Mouse (Mus musculus) hindbrain, postnatal 0 days (tissue): ENCODE measurements around the gene Srsf7. TPM values are rescaled to one million over a fixed set of nuclear protein-coding genes. Genes with fewer than 3 reads are reported as not detected.
A peak's percentile ranks its signal among the peaks of the same experiment; 100 is the strongest.

Experiments
- ATAC-seq: fragments of 200-750 bp; cut with Nextera tagmentation; 2 replicates; pipeline ENCODE4 v1.8.0; 2017; ENCODE audit warnings: mild to moderate bottlenecking, moderate TSS enrichment, moderate library complexity
- DNase-seq: peaks from one replicate; pipeline ENCODE4 v3.0.0-alpha.2; 2015; ENCODE audit warnings: low spot score
- H3K27ac ChIP-seq: fragments of 300-500 bp; sonication (generic); 2 replicates; pipeline ENCODE4 v1.5.1; 2014; ENCODE audit warnings: mild to moderate bottlenecking
- H3K27me3 ChIP-seq: fragments of 300-500 bp; sonication (generic); 2 replicates; pipeline ENCODE4 v1.6.1; 2014; ENCODE audit warnings: low read length, mixed read lengths; ENCODE audit not compliant: insufficient read depth
- H3K36me3 ChIP-seq: fragments of 300-500 bp; sonication (generic); 2 replicates; pipeline ENCODE4 v1.6.1; 2014; ENCODE audit warnings: low read length, mixed read lengths; ENCODE audit not compliant: insufficient read depth
- H3K4me1 ChIP-seq: fragments of 300-500 bp; sonication (generic); 2 replicates; pipeline ENCODE4 v1.6.1; 2014; ENCODE audit warnings: antibody characterized with exemption, low read length, mixed read lengths; ENCODE audit not compliant: insufficient read depth
- H3K4me2 ChIP-seq: fragments of 300-500 bp; sonication (generic); 2 replicates; pipeline ENCODE4 v1.6.1; 2014; ENCODE audit warnings: low read depth, mild to moderate bottlenecking, low read length, moderate library complexity, mixed read lengths
- H3K4me3 ChIP-seq: fragments of 300-500 bp; sonication (generic); 2 replicates; pipeline ENCODE4 v1.5.1; 2014; ENCODE audit warnings: low read length
- H3K9ac ChIP-seq: fragments of 300-500 bp; sonication (generic); replicated peaks from 2 replicates; pipeline ENCODE4 v1.6.1; 2014; ENCODE audit warnings: mild to moderate bottlenecking, low read length, moderate library complexity, mixed read lengths
- H3K9me3 ChIP-seq: fragments of 300-500 bp; sonication (generic); 2 replicates; pipeline ENCODE4 v1.6.1; 2016; ENCODE audit warnings: low read length, mixed read lengths
- CTCF ChIP-seq: IDR thresholded peaks from 2 replicates; pipeline ENCODE4 v1.5.1; 2016; ENCODE audit warnings: antibody characterized with exemption, control low read depth, low read depth
- WGBS: fragments of 180-500 bp; shearing (Covaris S2); extraction: QIAGEN DNeasy Blood & Tissue Kit; methylation state at CpG from one replicate; pipeline ENCODE4 v1.1.7; 2014; 5-methylcytosine and 5-hydroxymethylcytosine counted together
- polyA plus RNA-seq: library from polyadenylated mRNA; unstranded; fragments of >200 nt; fragmentation: Nextera tagmentation; extraction: Ambion mirVana; gene quantifications from 2 replicates; pipeline ENCODE4 v1.2.1, GENCODE M21; 2015
- total RNA-seq: library from RNA; depleted of rRNA; stranded (reverse); fragments of >200 nt; gene quantifications from 2 replicates; pipeline ENCODE4 v1.2.3, GENCODE M21; 2014; rRNA removed

Srsf7 gene
- total and polyA plus RNA-seq, 2 experiments from 2014 or later = 111 to 227 TPM

DNA sequence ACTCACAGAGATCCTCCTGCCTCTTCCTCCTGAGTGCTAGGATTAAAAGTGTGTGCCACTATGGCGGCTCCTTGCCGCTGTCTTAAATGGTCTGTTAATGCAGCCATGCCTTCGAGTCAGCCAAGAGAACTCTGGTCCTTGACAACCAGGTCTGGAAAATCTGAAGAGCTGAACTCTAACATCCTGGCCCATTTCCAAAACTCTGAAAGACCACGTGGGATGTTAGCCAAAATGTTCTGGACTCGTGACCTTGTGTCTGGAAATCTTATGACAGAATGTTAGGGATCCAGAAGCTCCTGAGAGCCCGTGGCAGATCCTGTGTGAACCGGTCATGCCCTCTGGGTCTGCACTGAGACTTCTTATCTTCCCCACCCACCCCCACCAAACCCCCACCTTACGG, 43.1 kb downstream of the Srsf7 start:
- no peak overlapping the region for H3K27ac ChIP-seq
- peak; percentile 15 for DNase-seq
- TF ChIP-seq CTCF = no peak
- no peak overlapping the region for H3K9ac ChIP-seq
- 78% methylated on average over 8 of the region's 8 CpGs for WGBS
- peaks cover 25% of the 10 kb centered on the region for H3K4me1 ChIP-seq
- H3K36me3 ChIP-seq = no peaks in the 10 kb centered on the region
- no peak overlapping the region for H3K4me3 ChIP-seq
- H3K4me2 ChIP-seq = no peak overlapping the region
- no peaks in the 10 kb centered on the region for H3K27me3 ChIP-seq
- ATAC-seq = no peak
- H3K9me3 ChIP-seq = no peaks in the 10 kb centered on the region

DNA sequence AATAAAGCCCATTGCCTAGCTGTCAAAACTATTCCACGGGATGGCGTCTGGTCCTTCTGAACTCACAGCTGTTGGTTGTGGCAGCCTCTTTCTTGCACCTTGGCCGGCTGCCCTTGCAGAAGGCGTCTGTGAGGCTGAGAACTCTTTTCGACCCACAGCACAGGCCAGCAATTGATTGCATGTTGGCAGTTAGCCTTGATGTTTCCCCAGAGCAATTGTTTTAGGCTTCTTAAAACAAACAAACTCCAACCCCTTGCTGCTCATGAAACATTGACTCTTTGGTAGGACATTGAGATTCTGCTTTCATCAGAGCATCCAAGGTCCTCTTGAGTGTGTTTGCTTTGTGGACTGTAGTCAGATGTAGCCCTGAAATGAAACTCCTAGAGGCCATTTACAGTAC, 46.7 kb downstream of the Srsf7 start:
- H3K27me3 ChIP-seq = no peaks in the 10 kb centered on the region
- peak; percentile 89 for ATAC-seq
- no peaks in the 10 kb centered on the region for H3K9me3 ChIP-seq
- DNase-seq = peak; percentile 88
- no peak; the same call in 1 of the 2 replicates for TF ChIP-seq CTCF
- no peak overlapping the region for H3K4me3 ChIP-seq
- H3K27ac ChIP-seq = no peak overlapping the region
- H3K4me1 ChIP-seq = peaks cover 2% of the 10 kb centered on the region; the same call in 1 of the 2 replicates
- no peak overlapping the region for H3K9ac ChIP-seq
- WGBS = 31% methylated on average over 5 of the region's 5 CpGs
- H3K4me2 ChIP-seq = no peak overlapping the region
- no peaks in the 10 kb centered on the region for H3K36me3 ChIP-seq

DNA sequence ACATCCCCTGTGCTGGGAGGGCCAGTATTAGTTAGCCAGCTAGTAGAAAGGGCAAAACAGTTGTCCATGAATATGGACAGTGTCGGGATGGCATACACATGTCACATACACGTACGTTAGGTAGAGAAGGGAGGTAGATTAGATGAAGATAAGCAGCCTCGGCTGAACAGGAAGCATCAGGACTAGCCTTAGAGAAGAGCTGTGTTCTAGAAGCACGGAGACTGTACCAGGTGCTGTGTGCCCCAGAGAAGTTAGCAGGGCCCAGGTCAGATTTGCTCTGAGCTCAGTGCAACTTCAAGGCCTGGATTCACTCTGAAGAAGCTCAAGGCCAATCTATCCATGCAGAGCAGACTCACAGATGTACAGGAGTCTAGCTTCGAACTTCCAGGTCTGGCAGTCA, 49.6 kb downstream of the Srsf7 start:
- WGBS = 95% methylated on average over 6 of the region's 6 CpGs
- H3K27me3 ChIP-seq = no peaks in the 10 kb centered on the region
- TF ChIP-seq CTCF = no peak

DNA sequence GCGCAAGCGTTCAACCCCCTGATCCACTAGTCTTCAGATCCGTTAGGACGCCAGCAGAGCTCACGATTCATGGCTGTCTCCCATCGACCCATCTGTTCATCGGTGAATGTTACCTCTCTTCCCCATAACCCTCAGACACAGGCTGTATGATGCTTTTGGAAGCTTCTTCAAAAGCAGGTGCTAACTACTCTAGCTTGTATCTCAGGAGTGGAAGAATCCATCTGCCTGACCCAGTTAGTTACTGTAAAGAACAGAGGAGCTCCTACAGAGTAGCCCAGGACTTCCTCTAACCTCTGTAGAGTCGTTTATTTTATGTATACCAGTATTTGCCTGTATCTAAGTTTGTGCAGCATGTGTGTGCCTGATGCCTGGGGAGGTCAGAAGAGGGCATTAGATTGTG, 50.2 kb downstream of the Srsf7 start:
- H3K4me1 ChIP-seq = no peaks in the 10 kb centered on the region
- no peaks in the 10 kb centered on the region for H3K27me3 ChIP-seq
- no peak overlapping the region for H3K4me2 ChIP-seq
- DNase-seq (no peak), ATAC-seq (no peak)
- no peaks in the 10 kb centered on the region for H3K9me3 ChIP-seq
- no peak overlapping the region for H3K4me3 ChIP-seq
- no peak for TF ChIP-seq CTCF
- 87% methylated on average over 8 of the region's 8 CpGs for WGBS
- H3K9ac ChIP-seq = no peak overlapping the region
- no peaks in the 10 kb centered on the region for H3K36me3 ChIP-seq
- no peak overlapping the region for H3K27ac ChIP-seq

More for the DNA sequence above, 49.6 kb downstream of the Srsf7 start:
- Histone ChIP-seq H3K4me2 (no peak overlapping the region), H3K9ac (no peak overlapping the region), H3K4me1 (no peaks in the 10 kb centered on the region), H3K27ac (no peak overlapping the region), H3K36me3 (no peaks in the 10 kb centered on the region), H3K9me3 (no peaks in the 10 kb centered on the region), H3K4me3 (no peak overlapping the region)
- ATAC-seq (no peak), DNase-seq (no peak)

DNA sequence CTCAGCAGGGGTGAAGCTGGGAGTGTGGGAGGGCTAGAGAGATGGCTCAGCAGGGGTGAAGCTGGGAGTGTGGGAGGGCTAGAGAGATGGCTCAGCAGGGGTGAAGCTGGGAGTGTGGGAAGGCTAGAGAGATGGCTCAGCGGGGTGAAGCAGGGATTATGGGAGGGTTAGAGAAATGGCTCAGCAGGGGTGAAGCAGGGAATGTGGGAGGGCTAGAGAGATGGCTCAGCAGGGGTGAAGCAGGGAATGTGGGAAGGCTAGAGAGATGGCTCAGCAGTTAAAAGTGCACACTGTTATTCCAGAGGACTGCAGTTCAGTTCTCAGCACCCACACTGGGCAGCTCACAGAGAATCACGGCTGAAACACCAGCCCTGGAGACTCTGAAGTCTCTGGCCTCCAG, 53.5 kb downstream of the Srsf7 start:
- WGBS = 68% methylated on average over 2 of the region's 2 CpGs

DNA sequence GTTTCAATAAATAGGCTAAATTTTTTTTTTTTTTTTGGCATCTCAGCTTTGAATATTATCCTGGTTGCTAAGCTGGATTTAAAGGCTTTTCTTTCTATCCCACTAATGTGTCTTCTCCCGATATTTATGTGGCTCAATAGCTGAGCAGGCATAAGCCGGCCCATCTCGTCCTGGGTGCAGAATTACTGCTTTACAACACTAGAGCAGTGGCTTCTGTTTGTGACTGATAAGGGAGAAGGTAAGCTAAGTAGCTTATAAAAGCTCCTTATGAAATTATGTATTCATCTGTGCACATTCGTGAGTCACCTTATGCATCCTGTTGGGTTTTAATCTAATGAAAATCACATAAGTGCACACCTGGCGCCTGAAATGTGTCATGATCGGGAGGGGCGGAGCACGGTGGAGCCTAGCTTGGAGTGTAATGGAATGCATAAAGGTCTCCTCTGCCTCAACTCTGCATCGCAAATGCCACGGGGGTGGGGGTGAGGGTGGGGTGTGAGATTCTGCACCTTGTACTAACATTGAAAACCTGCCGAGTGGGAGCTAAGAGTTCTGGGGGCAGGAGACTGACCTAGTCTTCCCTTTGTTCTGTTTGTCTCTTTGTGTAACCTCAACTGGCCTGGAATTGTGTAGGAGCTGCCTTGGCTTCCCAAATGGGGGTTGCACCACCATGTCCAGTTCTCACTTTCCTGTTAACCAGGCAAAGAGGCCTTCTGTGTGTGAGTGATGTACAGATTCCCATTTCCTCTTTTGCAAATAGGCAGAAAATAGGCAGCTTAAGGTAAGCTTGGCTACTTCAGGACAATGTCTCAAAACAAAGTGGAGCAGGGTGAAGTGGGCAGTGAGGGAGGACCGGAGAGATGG, 54.1 kb downstream of the Srsf7 start:
- Histone ChIP-seq H3K27ac (no peak overlapping the region), H3K36me3 (no peaks in the 10 kb centered on the region), H3K4me3 (no peak overlapping the region), H3K4me1 (no peaks in the 10 kb centered on the region), H3K4me2 (no peak overlapping the region), H3K27me3 (no peaks in the 10 kb centered on the region), H3K9me3 (no peaks in the 10 kb centered on the region), H3K9ac (no peak overlapping the region)
- ATAC-seq (no peak), DNase-seq (no peak)
- WGBS = 77% methylated on average over 12 of the region's 12 CpGs
- no peak for TF ChIP-seq CTCF

More for the DNA sequence above, 53.5 kb downstream of the Srsf7 start:
- H3K9ac ChIP-seq = no peak overlapping the region
- no peak for DNase-seq
- no peaks in the 10 kb centered on the region for H3K9me3 ChIP-seq
- H3K27me3 ChIP-seq = no peaks in the 10 kb centered on the region
- no peaks in the 10 kb centered on the region for H3K4me1 ChIP-seq
- TF ChIP-seq CTCF = no peak
- no peak overlapping the region for H3K27ac ChIP-seq
- H3K4me3 ChIP-seq = no peak overlapping the region
- H3K36me3 ChIP-seq = no peaks in the 10 kb centered on the region
- ATAC-seq = no peak
- no peak overlapping the region for H3K4me2 ChIP-seq

DNA sequence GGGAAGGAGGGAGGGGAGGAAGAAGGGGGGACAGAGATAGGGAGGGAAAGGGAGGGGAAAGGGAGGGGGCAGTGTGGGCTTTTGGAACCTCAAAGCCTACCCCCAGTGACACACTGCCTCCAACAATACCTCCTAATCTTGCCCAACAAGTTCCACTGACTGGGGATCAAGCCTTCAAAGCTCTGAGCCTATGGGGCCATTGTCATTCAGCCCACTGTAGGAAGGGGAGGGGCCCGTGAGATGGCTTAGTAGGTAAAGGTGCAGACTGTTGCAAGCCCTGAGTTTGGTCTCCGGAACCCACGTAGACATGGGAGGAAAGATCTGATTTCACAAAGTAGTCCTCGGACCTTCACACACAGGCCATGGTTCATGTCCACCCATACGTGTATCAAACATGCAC, 55.8 kb downstream of the Srsf7 start:
- ATAC-seq (no peak), DNase-seq (no peak)
- no peak for TF ChIP-seq CTCF
- Histone ChIP-seq H3K9me3 (no peaks in the 10 kb centered on the region), H3K27ac (no peak overlapping the region), H3K4me1 (0 out of 2 replicates have a peak, but pooled peaks cover 3% of the 10 kb centered on the region), H3K36me3 (no peaks in the 10 kb centered on the region), H3K4me2 (no peak overlapping the region), H3K9ac (no peak overlapping the region), H3K27me3 (no peaks in the 10 kb centered on the region), H3K4me3 (no peak overlapping the region)
- 38% methylated on average over 5 of the region's 5 CpGs for WGBS

Other genes starting within 250 kb of the Srsf7 start
- 41.8 and 52.7 TPM in 2 replicates for gene Hnrnpll, start 145.0 kb downstream of the Srsf7 start, total RNA-seq
- 40.0 and 40.2 TPM in 2 replicates for gene Hnrnpll, start 145.0 kb downstream of the Srsf7 start, polyA plus RNA-seq
- 1.9 and 2.6 TPM in 2 replicates for gene Galm, start 79.8 kb downstream of the Srsf7 start, total RNA-seq
- gene Galm, start 79.8 kb downstream of the Srsf7 start, polyA plus RNA-seq = 2.4 and 2.8 TPM in 2 replicates
- not detected in 2 replicates for gene Ttc39d, start 153 bp upstream of the Srsf7 start, total RNA-seq
- gene Ttc39d, start 153 bp upstream of the Srsf7 start, polyA plus RNA-seq = 0.09 TPM in 1 of 2 replicates, not detected in the other
- gene Gemin6, start 17.1 kb upstream of the Srsf7 start, total RNA-seq = 2.1 and 3.3 TPM in 2 replicates
- gene Gemin6, start 17.1 kb upstream of the Srsf7 start, polyA plus RNA-seq = 17.9 and 19.1 TPM in 2 replicates
- gene Morn2, start 82.9 kb upstream of the Srsf7 start, total RNA-seq = 13.4 and 17.1 TPM in 2 replicates
- gene Morn2, start 82.9 kb upstream of the Srsf7 start, polyA plus RNA-seq = 54.5 and 56.3 TPM in 2 replicates
- gene Dhx57, start 83.2 kb upstream of the Srsf7 start, total RNA-seq = 51.2 and 54.3 TPM in 2 replicates
- gene Dhx57, start 83.2 kb upstream of the Srsf7 start, polyA plus RNA-seq = 30.0 and 31.5 TPM in 2 replicates
- 28.4 and 38.2 TPM in 2 replicates for gene Arhgef33, start 100.1 kb upstream of the Srsf7 start, total RNA-seq
- 9.0 and 11.1 TPM in 2 replicates for gene Arhgef33, start 100.1 kb upstream of the Srsf7 start, polyA plus RNA-seq
- not detected in 2 replicates for gene Gm10190, start 166.2 kb upstream of the Srsf7 start, total RNA-seq
- 3.4 and 4.7 TPM in 2 replicates for gene Gm10190, start 166.2 kb upstream of the Srsf7 start, polyA plus RNA-seq